Mouse (Mus musculus): ENCODE measurements around the gene Tff2.

DNA sequence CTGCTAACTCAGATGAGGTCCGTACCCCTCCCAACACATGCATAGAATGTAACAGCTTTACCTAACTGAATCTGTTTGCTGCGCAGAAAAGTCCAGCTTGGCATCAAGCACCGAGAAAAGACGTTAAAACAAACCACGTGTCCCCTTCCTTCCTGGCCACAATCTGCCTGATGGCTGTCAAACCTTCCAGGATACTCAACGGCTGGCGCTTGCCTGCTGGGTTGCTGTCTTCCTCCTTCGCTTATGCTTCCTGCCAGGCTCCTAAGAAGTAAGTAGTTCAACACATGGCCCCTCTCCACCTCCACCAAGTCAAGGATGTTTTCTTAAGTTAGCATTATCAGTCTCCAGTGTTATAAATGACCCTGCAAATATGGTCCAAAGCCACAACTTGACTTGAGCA lies 9.7 kb upstream of the Tff2 start:
- TF ChIP-seq POLR2A (IDR thresholded peaks at IDR 0.05; ENCODE audit: control insufficient read depth, low read depth, low read length) (no peak), CTCF (IDR thresholded peaks at IDR 0.05; ENCODE audit: control insufficient read depth, insufficient read depth, insufficient replicate concordance, low read depth, low read length) (no peak)

Data from testis, adult 2 months (tissue).